Mouse (Mus musculus) CH12.LX (cell line): ENCODE results near the gene Exosc6.

Source experiments
- BHLHE40 ChIP-seq: IDR thresholded peaks from 2 replicates; pipeline ENCODE4 v1.6.1; 2011; ENCODE audit warnings: mild to moderate bottlenecking, low read depth, low read length, improper control_type of control experiment
- CTCF ChIP-seq, 2 experiments: IDR thresholded peaks in 1 of 2; conservative IDR thresholded peaks in 1 of 2; 2 replicates each; pipeline ENCODE4 v1.5.1; 2011 to 2012; ENCODE audit warnings: low read depth in 2 of 2, low read length in 2 of 2, improper control_type of control experiment in 1 of 2, inconsistent platforms in 1 of 2, mild to moderate bottlenecking in 1 of 2, moderate library complexity in 1 of 2
- E2F4 ChIP-seq: IDR thresholded peaks from 2 replicates; pipeline ENCODE4 v1.6.1; 2011; ENCODE audit warnings: low read depth, low read length, improper control_type of control experiment; ENCODE audit not compliant: insufficient replicate concordance
- EP300 ChIP-seq: IDR thresholded peaks from 2 replicates; pipeline ENCODE4 v1.6.1; 2011; ENCODE audit warnings: low read length, improper control_type of control experiment
- GABPA ChIP-seq: IDR thresholded peaks from 2 replicates; pipeline ENCODE4 v1.6.1; 2012; ENCODE audit warnings: low read depth, low read length, improper control_type of control experiment, inconsistent platforms; ENCODE audit not compliant: insufficient replicate concordance
- MAFK ChIP-seq: IDR thresholded peaks from 2 replicates; pipeline ENCODE4 v1.6.1; 2011; ENCODE audit warnings: low read length, improper control_type of control experiment; ENCODE audit not compliant: insufficient replicate concordance
- MAX ChIP-seq: IDR thresholded peaks from 2 replicates; pipeline ENCODE4 v1.6.1; 2011; ENCODE audit warnings: low read length, improper control_type of control experiment
- MEF2A ChIP-seq: IDR thresholded peaks from 2 replicates; pipeline ENCODE4 v1.6.1; 2014; ENCODE audit warnings: low read depth, mild to moderate bottlenecking, inconsistent platforms, low read length, improper control_type of control experiment, borderline replicate concordance
- POLR2A ChIP-seq: IDR thresholded peaks from 2 replicates; pipeline ENCODE4 v1.6.1; 2011; ENCODE audit warnings: low read depth, mild to moderate bottlenecking, improper control_type of control experiment, low read length
- RCOR1 ChIP-seq: conservative IDR thresholded peaks from 2 replicates; pipeline ENCODE4 v1.6.1; 2012; ENCODE audit warnings: low read depth, mild to moderate bottlenecking, inconsistent platforms, low read length, improper control_type of control experiment
- SIN3A ChIP-seq: IDR thresholded peaks from 2 replicates; pipeline ENCODE4 v1.6.1; 2012; ENCODE audit warnings: low read length, improper control_type of control experiment, inconsistent platforms

GRCm38 (mm10) chr8:111032916-111033315, 23.2 kb upstream of the Exosc6 start, which contains the start of gene Aars:
- TF ChIP-seq RCOR1 (no peak), EP300 (no peak), SIN3A (no peak), POLR2A (no peak), E2F4 (no peak), CTCF (conservative IDR thresholded peaks at IDR 0.05 in 1 of 2, IDR thresholded peaks at IDR 0.05 in 1 of 2; ENCODE audit: low read depth in 2 of 2, low read length in 2 of 2) (no peak), MAX (no peak), BHLHE40 (no peak), MEF2A (no peak), GABPA (no peak), MAFK (no peak)
